Mouse (Mus musculus) MEL (cell line): ENCODE results near the gene Desi1. TPM values are rescaled to one million over a fixed set of nuclear protein-coding genes. Genes with fewer than 3 reads are reported as not detected.
A peak's percentile ranks its signal among the peaks of the same experiment; 100 is the strongest.

Source experiments
- DNase-seq: peaks from one replicate; pipeline ENCODE4 v3.0.0; 2011; ENCODE audit warnings: low read depth, low spot score
- H3K27ac ChIP-seq: 2 replicates; pipeline ENCODE4 v1.5.1; 2012; ENCODE audit warnings: low read depth, mild to moderate bottlenecking, control low read depth, low read length, moderate library complexity; ENCODE audit not compliant: control insufficient read depth
- H3K27me3 ChIP-seq, 2 experiments: fragments of 150-350 bp in 1 of 2; sonication (generic) in 1 of 2; 2 replicates each; pipeline ENCODE4 v1.6.1; 2012; ENCODE audit warnings: low read length in 2 of 2, mild to moderate bottlenecking in 2 of 2, improper control_type of control experiment in 1 of 2, moderate library complexity in 1 of 2; ENCODE audit not compliant: insufficient read depth in 2 of 2, control insufficient read depth in 1 of 2
- H3K36me3 ChIP-seq, 2 experiments: 2 replicates each; pipeline ENCODE4 v1.6.1; 2012 to 2014; ENCODE audit warnings: low read length in 2 of 2, improper control_type of control experiment in 1 of 2, inconsistent platforms in 1 of 2, mild to moderate bottlenecking in 1 of 2; ENCODE audit not compliant: insufficient read depth in 2 of 2, control insufficient read depth in 1 of 2
- H3K4me1 ChIP-seq, 2 experiments: fragments of 150-350 bp in 1 of 2; sonication (generic) in 1 of 2; 2 replicates each; pipeline ENCODE4 v1.6.1; 2012; ENCODE audit warnings: low read length in 2 of 2, improper control_type of control experiment in 1 of 2, mild to moderate bottlenecking in 1 of 2; ENCODE audit not compliant: insufficient read depth in 2 of 2, control insufficient read depth in 1 of 2
- H3K4me3 ChIP-seq, 2 experiments: fragments of 150-350 bp in 1 of 2; sonication (generic) in 1 of 2; 2 replicates each; pipeline ENCODE4 v1.5.1; 2012; ENCODE audit warnings: low read depth in 2 of 2, low read length in 2 of 2, mild to moderate bottlenecking in 2 of 2, moderate library complexity in 2 of 2, control low read depth in 1 of 2, improper control_type of control experiment in 1 of 2; ENCODE audit not compliant: control insufficient read depth in 1 of 2, insufficient read depth in 1 of 2
- H3K79me2 ChIP-seq: 2 replicates; pipeline ENCODE4 v1.6.1; 2012; ENCODE audit warnings: mild to moderate bottlenecking, low read length, moderate library complexity; ENCODE audit not compliant: control insufficient read depth, poor library complexity, insufficient read depth
- H3K9ac ChIP-seq: 2 replicates; pipeline ENCODE4 v1.6.1; 2012; ENCODE audit warnings: low read depth, mild to moderate bottlenecking, control low read depth, low read length, moderate library complexity; ENCODE audit not compliant: control insufficient read depth, poor library complexity, severe bottlenecking
- H3K9me3 ChIP-seq: fragments of 150-350 bp; sonication (generic); replicated peaks from 2 replicates; pipeline ENCODE4 v1.6.1; 2012; ENCODE audit warnings: mild to moderate bottlenecking, low read length, improper control_type of control experiment, moderate library complexity; ENCODE audit not compliant: insufficient read depth
- BHLHE40 ChIP-seq: IDR thresholded peaks from 2 replicates; pipeline ENCODE4 v1.6.1; 2012; ENCODE audit warnings: low read depth, mild to moderate bottlenecking, inconsistent platforms, low read length, improper control_type of control experiment, borderline replicate concordance
- CHD1 ChIP-seq: IDR thresholded peaks from 2 replicates; pipeline ENCODE4 v1.6.1; 2012; ENCODE audit warnings: low read depth, mild to moderate bottlenecking, inconsistent platforms, low read length, improper control_type of control experiment
- CHD2 ChIP-seq: IDR thresholded peaks from 2 replicates; pipeline ENCODE4 v1.6.1; 2011; ENCODE audit warnings: low read length, improper control_type of control experiment
- E2F4 ChIP-seq: IDR thresholded peaks from 2 replicates; pipeline ENCODE4 v1.6.1; 2011; ENCODE audit warnings: low read depth, low read length, improper control_type of control experiment, borderline replicate concordance
- EP300 ChIP-seq, 2 experiments: IDR thresholded peaks; 2 replicates each; pipeline ENCODE4 v1.6.1; 2011; ENCODE audit warnings: improper control_type of control experiment in 2 of 2, low read length in 2 of 2, low read depth in 1 of 2, mild to moderate bottlenecking in 1 of 2
- ETS1 ChIP-seq: IDR thresholded peaks from 2 replicates; pipeline ENCODE4 v1.6.1; 2012; ENCODE audit warnings: low read depth, mild to moderate bottlenecking, inconsistent platforms, low read length, improper control_type of control experiment, moderate library complexity
- GABPA ChIP-seq: IDR thresholded peaks from 2 replicates; pipeline ENCODE4 v1.6.1; 2012; ENCODE audit warnings: low read depth, mild to moderate bottlenecking, inconsistent platforms, low read length, improper control_type of control experiment, moderate library complexity
- GATA1 ChIP-seq: IDR thresholded peaks from 2 replicates; pipeline ENCODE4 v1.6.1; 2011; ENCODE audit warnings: low read depth, low read length, improper control_type of control experiment
- KAT2A ChIP-seq: conservative IDR thresholded peaks from 2 replicates; pipeline ENCODE4 v1.6.1; 2012; ENCODE audit warnings: low read depth, low read length, improper control_type of control experiment, inconsistent platforms
- MAFK ChIP-seq: IDR thresholded peaks from 2 replicates; pipeline ENCODE4 v1.6.1; 2011; ENCODE audit warnings: low read depth, mild to moderate bottlenecking, low read length, improper control_type of control experiment, borderline replicate concordance
- MAX ChIP-seq: IDR thresholded peaks from 2 replicates; pipeline ENCODE4 v1.6.1; 2011; ENCODE audit warnings: low read length, improper control_type of control experiment
- MAZ ChIP-seq: IDR thresholded peaks from 2 replicates; pipeline ENCODE4 v1.6.1; 2012; ENCODE audit warnings: low read depth, mild to moderate bottlenecking, inconsistent platforms, low read length, improper control_type of control experiment
- MEF2A ChIP-seq: IDR thresholded peaks from 2 replicates; pipeline ENCODE4 v1.6.1; 2014; ENCODE audit warnings: low read depth, mild to moderate bottlenecking, inconsistent platforms, low read length, improper control_type of control experiment; ENCODE audit not compliant: poor library complexity, insufficient replicate concordance, severe bottlenecking; ENCODE audit errors: extremely low read depth
- MXI1 ChIP-seq: IDR thresholded peaks from 2 replicates; pipeline ENCODE4 v1.6.1; 2011; ENCODE audit warnings: mild to moderate bottlenecking, low read depth, low read length, improper control_type of control experiment
- MYB ChIP-seq: IDR thresholded peaks from 2 replicates; pipeline ENCODE4 v1.6.1; 2011; ENCODE audit warnings: mild to moderate bottlenecking, low read depth, low read length, improper control_type of control experiment
- MYC ChIP-seq: IDR thresholded peaks from 2 replicates; pipeline ENCODE4 v1.6.1; 2011; ENCODE audit warnings: low read depth, mild to moderate bottlenecking, low read length, improper control_type of control experiment, moderate library complexity
- NELFE ChIP-seq: IDR thresholded peaks from 2 replicates; pipeline ENCODE4 v1.6.1; 2011; ENCODE audit warnings: low read depth, low read length, improper control_type of control experiment
- POLR2A ChIP-seq, 2 experiments: IDR thresholded peaks; 2 replicates each; pipeline ENCODE4 v1.6.1; 2011 to 2012; ENCODE audit warnings: low read length in 2 of 2, mild to moderate bottlenecking in 2 of 2, control low read depth in 1 of 2, improper control_type of control experiment in 1 of 2, low read depth in 1 of 2, moderate library complexity in 1 of 2; ENCODE audit not compliant: control insufficient read depth in 1 of 2, insufficient read depth in 1 of 2, poor library complexity in 1 of 2
- POLR2AphosphoS2 ChIP-seq: IDR thresholded peaks from 2 replicates; pipeline ENCODE4 v1.6.1; 2011; ENCODE audit warnings: low read length, improper control_type of control experiment
- RAD21 ChIP-seq: IDR thresholded peaks from 2 replicates; pipeline ENCODE4 v1.6.1; 2011; ENCODE audit warnings: mild to moderate bottlenecking, low read depth, low read length, improper control_type of control experiment
- RCOR1 ChIP-seq: IDR thresholded peaks from 2 replicates; pipeline ENCODE4 v1.6.1; 2012; ENCODE audit warnings: low read depth, mild to moderate bottlenecking, inconsistent platforms, low read length, improper control_type of control experiment
- SIN3A ChIP-seq: IDR thresholded peaks from 2 replicates; pipeline ENCODE4 v1.6.1; 2012; ENCODE audit warnings: low read length, improper control_type of control experiment, inconsistent platforms
- SMC3 ChIP-seq: IDR thresholded peaks from 2 replicates; pipeline ENCODE4 v1.6.1; 2011; ENCODE audit warnings: low read depth, low read length, improper control_type of control experiment
- TAL1 ChIP-seq: IDR thresholded peaks from 2 replicates; pipeline ENCODE4 v1.6.1; 2012; ENCODE audit warnings: mild to moderate bottlenecking, inconsistent platforms, low read length, moderate library complexity, mixed read lengths
- TCF12 ChIP-seq: IDR thresholded peaks from 2 replicates; pipeline ENCODE4 v1.6.1; 2014; ENCODE audit warnings: low read depth, mild to moderate bottlenecking, inconsistent platforms, low read length, improper control_type of control experiment, moderate library complexity
- USF1 ChIP-seq: IDR thresholded peaks from 2 replicates; pipeline ENCODE4 v1.6.1; 2014; ENCODE audit warnings: low read depth, mild to moderate bottlenecking, inconsistent platforms, low read length, improper control_type of control experiment, moderate library complexity
- USF2 ChIP-seq, 2 experiments: IDR thresholded peaks; 2 replicates each; pipeline ENCODE4 v1.6.1; 2011 to 2012; ENCODE audit warnings: improper control_type of control experiment in 2 of 2, low read length in 2 of 2, borderline replicate concordance in 1 of 2, inconsistent platforms in 1 of 2, low read depth in 1 of 2, mild to moderate bottlenecking in 1 of 2; ENCODE audit not compliant: insufficient read depth in 1 of 2
- ZC3H11A ChIP-seq: IDR thresholded peaks from 2 replicates; pipeline ENCODE4 v1.6.1; 2012; ENCODE audit warnings: low read depth, mild to moderate bottlenecking, inconsistent platforms, low read length, improper control_type of control experiment
- polyA plus RNA-seq, 2 experiments: library from polyadenylated mRNA; stranded (reverse) in 1 of 2; unstranded in 1 of 2; fragments of >175 nt in 1 of 2; fragments of >200 nt in 1 of 2; gene quantifications; 2 replicates each; pipeline versions ENCODE4 v1.2.1 to v1.2.4; 2012; ENCODE audit warnings: low replicate concordance in 2 of 2, low read depth in 1 of 2; ENCODE audit not compliant: insufficient read length in 2 of 2, insufficient read depth in 1 of 2, missing spikeins in 1 of 2
- total RNA-seq: library from RNA; depleted of rRNA; stranded (reverse); fragments of 300-350 nt; gene quantifications from 2 replicates; pipeline ENCODE4 v1.2.3, GENCODE M21; 2012

Gene Desi1
- total and polyA plus RNA-seq, 3 experiments: 26.3 to 116 TPM; not detected in 1

DNA sequence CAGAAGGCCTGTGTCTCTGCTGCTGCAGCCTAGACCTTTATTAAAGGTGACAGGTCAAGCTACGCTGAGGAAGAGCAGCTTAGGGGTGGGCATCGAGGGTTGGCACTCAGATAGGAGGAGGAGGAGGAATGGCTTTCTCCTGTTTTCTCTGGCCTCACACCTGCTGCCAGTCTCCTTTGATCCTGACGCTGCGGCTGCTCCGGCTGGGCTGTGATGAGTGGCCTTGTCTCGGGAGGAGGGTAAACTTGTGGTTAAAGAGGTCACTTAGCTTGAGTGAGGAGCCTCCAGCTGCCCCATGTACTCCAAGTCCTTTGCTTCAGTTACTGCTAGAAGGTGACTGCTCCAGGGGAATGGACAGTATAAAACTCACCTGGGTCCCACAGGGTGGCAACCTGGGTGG is 39.7 kb downstream of the Desi1 start:
- H3K79me2 ChIP-seq: no peaks in the 10 kb centered on the region
- no peak overlapping the region for H3K4me3 ChIP-seq
- H3K27ac ChIP-seq: no peak overlapping the region
- DNase-seq: no peak
- peaks cover 8 to 13% of the 10 kb centered on the region in 2 experiments for H3K4me1 ChIP-seq
- no peaks in the 10 kb centered on the region for H3K27me3 ChIP-seq
- H3K36me3 ChIP-seq: peaks cover 10 to 16% of the 10 kb centered on the region in 2 experiments
- H3K9ac ChIP-seq: no peak overlapping the region
- TF ChIP-seq USF1: no peak
- no peak for TF ChIP-seq MAZ
- TF ChIP-seq MEF2A: no peak
- no peak for TF ChIP-seq MYB
- TF ChIP-seq MAX: no peak
- TF ChIP-seq MAFK: no peak
- no peak for TF ChIP-seq MXI1
- TF ChIP-seq POLR2A (IDR thresholded peaks at IDR 0.05; ENCODE audit: control insufficient read depth in 1 of 2, insufficient read depth in 1 of 2, low read depth in 1 of 2, low read length in 2 of 2, poor library complexity in 1 of 2): no peak
- TF ChIP-seq GABPA: no peak
- TF ChIP-seq KAT2A: no peak
- no peak for TF ChIP-seq TAL1
- no peak for TF ChIP-seq ETS1
- no peak for TF ChIP-seq ZC3H11A
- TF ChIP-seq GATA1: no peak
- no peaks in the 10 kb centered on the region for H3K9me3 ChIP-seq

DNA sequence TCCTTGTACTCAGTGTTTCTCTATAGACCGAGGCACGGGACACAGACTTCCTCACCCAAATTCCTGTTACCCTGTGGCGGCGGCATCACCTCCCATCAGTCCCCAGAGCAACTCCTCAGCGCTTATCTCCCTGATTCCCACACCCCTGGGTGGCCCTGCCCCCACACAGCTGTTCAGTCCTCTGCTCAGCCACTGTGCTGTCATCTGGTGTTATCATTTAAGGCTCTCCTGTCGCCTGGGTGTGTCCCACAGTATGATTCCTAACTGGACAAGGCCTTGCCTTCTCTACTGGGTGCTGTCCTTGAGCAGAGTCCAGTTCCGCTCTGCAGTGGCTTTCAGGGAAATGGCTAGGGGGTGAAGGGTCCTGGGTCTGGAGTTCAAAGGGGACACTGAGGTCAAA is 43.1 kb downstream of the Desi1 start:
- peak; percentile 74 for DNase-seq
- Histone ChIP-seq H3K9me3 (no peaks in the 10 kb centered on the region), H3K9ac (no peak overlapping the region), H3K27ac (no peak overlapping the region), H3K4me1 (peaks cover 2 to 13% of the 10 kb centered on the region in 2 experiments; a peak in 3 of 4 replicates), H3K36me3 (peaks cover 2 to 6% of the 10 kb centered on the region in 2 experiments), H3K4me3 (no peak overlapping the region), H3K79me2 (no peaks in the 10 kb centered on the region), H3K27me3 (no peaks in the 10 kb centered on the region)
- peak; percentile 89 for TF ChIP-seq SIN3A
- peak; percentile 23; the same call in 1 of the 2 replicates for TF ChIP-seq MXI1
- 0 out of 2 replicates have a peak, but pooled peaks have one; percentile 18 for TF ChIP-seq MAX
- TF ChIP-seq CHD2: peak; percentile 59; the same call in 1 of the 2 replicates
- peak in 1 of 2 experiments; percentile 75; a peak in 3 of 4 replicates for TF ChIP-seq EP300 (IDR thresholded peaks at IDR 0.05; ENCODE audit: low read depth in 1 of 2, low read length in 2 of 2)
- peak; percentile 20 for TF ChIP-seq SMC3
- peak; percentile 100 for TF ChIP-seq ETS1
- no peak for TF ChIP-seq E2F4
- TF ChIP-seq ZC3H11A: no peak
- peak; percentile 69 for TF ChIP-seq TCF12
- no peak for TF ChIP-seq KAT2A
- no peak for TF ChIP-seq USF2 (IDR thresholded peaks at IDR 0.05; ENCODE audit: borderline replicate concordance in 1 of 2, insufficient read depth in 1 of 2, low read depth in 1 of 2, low read length in 2 of 2)
- TF ChIP-seq NELFE: no peak
- no peak for TF ChIP-seq MYC
- TF ChIP-seq RAD21: no peak
- peak; percentile 66 for TF ChIP-seq GATA1
- 0 out of 2 replicates have a peak, but pooled peaks have one; percentile 27 for TF ChIP-seq BHLHE40
- peak; percentile 57; the same call in 1 of the 2 replicates for TF ChIP-seq RCOR1
- TF ChIP-seq CHD1: no peak
- TF ChIP-seq POLR2AphosphoS2: peak; percentile 68; the same call in 1 of the 2 replicates
